Mouse (Mus musculus): ENCODE results near the gene Lep. TPM values are rescaled to one million over a fixed set of nuclear protein-coding genes. Genes with fewer than 3 reads are reported as not detected.

The Lep gene
- polyA plus RNA-seq, 1 experiment from 2014 or later = not detected

GRCm38 (mm10) chr6:29023206-29023967 lies 36.6 kb upstream of the Lep start:
- no peak overlapping the region for H3K4me3 ChIP-seq (ENCODE audit: low read depth, low read length)
- H3K9ac ChIP-seq (ENCODE audit: low read length) = no peak overlapping the region
- WGBS = 33% methylated on average over 18 of the region's 18 CpGs
- DNase-seq (ENCODE audit: low spot score) (peak; percentile 79), ATAC-seq (replicated peaks; ENCODE audit: low FRiP score, low TSS enrichment, low read depth) (0 out of 2 replicates have a peak, but pooled peaks have one; percentile 29)
- no peak overlapping the region for H3K27ac ChIP-seq (ENCODE audit: low read depth)
- no peak overlapping the region for H3K4me2 ChIP-seq (ENCODE audit: low read length)
- H3K27me3 ChIP-seq (replicated peaks; ENCODE audit: control insufficient read depth, insufficient read depth, low read length) = peaks cover 18% of the 10 kb centered on the region; the same call in 1 of the 2 replicates
- H3K4me1 ChIP-seq (replicated peaks; ENCODE audit: control insufficient read depth, insufficient read depth, low read length) = no peaks in the 10 kb centered on the region
- H3K9me3 ChIP-seq (ENCODE audit: control insufficient read depth, low read length) = no peaks in the 10 kb centered on the region
- H3K36me3 ChIP-seq (ENCODE audit: control insufficient read depth, insufficient read depth, low read length) = no peaks in the 10 kb centered on the region

GRCm38 (mm10) chr6:29024000-29024417 lies 36.0 kb upstream of the Lep start:
- no peaks in the 10 kb centered on the region for H3K36me3 ChIP-seq (ENCODE audit: control insufficient read depth, insufficient read depth, low read length)
- H3K4me1 ChIP-seq (replicated peaks; ENCODE audit: control insufficient read depth, insufficient read depth, low read length) = no peaks in the 10 kb centered on the region
- peaks cover 18% of the 10 kb centered on the region; the same call in 1 of the 2 replicates for H3K27me3 ChIP-seq (replicated peaks; ENCODE audit: control insufficient read depth, insufficient read depth, low read length)
- H3K4me2 ChIP-seq (ENCODE audit: low read length) = no peak overlapping the region
- H3K9me3 ChIP-seq (ENCODE audit: control insufficient read depth, low read length) = no peaks in the 10 kb centered on the region
- ATAC-seq (replicated peaks; ENCODE audit: low FRiP score, low TSS enrichment, low read depth) (peak; percentile 80), DNase-seq (ENCODE audit: low spot score) (peak; percentile 91)
- no peak overlapping the region for H3K4me3 ChIP-seq (ENCODE audit: low read depth, low read length)
- WGBS = 9% methylated on average over 16 of the region's 16 CpGs
- no peak overlapping the region for H3K27ac ChIP-seq (ENCODE audit: low read depth)
- no peak overlapping the region for H3K9ac ChIP-seq (ENCODE audit: low read length)

GRCm38 (mm10) chr6:29025796-29026482 lies 34.1 kb upstream of the Lep start:
- DNase-seq (ENCODE audit: low spot score) (no peak), ATAC-seq (replicated peaks; ENCODE audit: low FRiP score, low TSS enrichment, low read depth) (no peak)
- Histone ChIP-seq H3K36me3 (ENCODE audit: control insufficient read depth, insufficient read depth, low read length) (no peaks in the 10 kb centered on the region), H3K27me3 (replicated peaks; ENCODE audit: control insufficient read depth, insufficient read depth, low read length) (peaks cover 18% of the 10 kb centered on the region; the same call in 1 of the 2 replicates), H3K9me3 (ENCODE audit: control insufficient read depth, low read length) (no peaks in the 10 kb centered on the region), H3K27ac (ENCODE audit: low read depth) (no peak overlapping the region), H3K4me2 (ENCODE audit: low read length) (no peak overlapping the region), H3K4me1 (replicated peaks; ENCODE audit: control insufficient read depth, insufficient read depth, low read length) (no peaks in the 10 kb centered on the region), H3K4me3 (ENCODE audit: low read depth, low read length) (no peak overlapping the region), H3K9ac (ENCODE audit: low read length) (no peak overlapping the region)
- WGBS = 41% methylated on average over 12 of the region's 12 CpGs

- no peak for DNase-seq (ENCODE audit: low spot score)
- Histone ChIP-seq H3K27ac (ENCODE audit: low read depth) (no peak overlapping the region), H3K9ac (ENCODE audit: low read length) (no peak overlapping the region), H3K9me3 (ENCODE audit: control insufficient read depth, low read length) (no peaks in the 10 kb centered on the region), H3K4me2 (ENCODE audit: low read length) (no peak overlapping the region), H3K4me1 (replicated peaks; ENCODE audit: control insufficient read depth, insufficient read depth, low read length) (no peaks in the 10 kb centered on the region), H3K4me3 (ENCODE audit: low read depth, low read length) (no peak overlapping the region), H3K36me3 (ENCODE audit: control insufficient read depth, insufficient read depth, low read length) (no peaks in the 10 kb centered on the region), H3K27me3 (replicated peaks; ENCODE audit: control insufficient read depth, insufficient read depth, low read length) (peaks cover 18% of the 10 kb centered on the region; the same call in 1 of the 2 replicates)
- 57% methylated on average over 6 of the region's 6 CpGs for WGBS
- ATAC-seq (replicated peaks; ENCODE audit: low FRiP score, low TSS enrichment, low read depth) = no peak
These were observed 33.3 kb upstream of the Lep start for GRCm38 (mm10) chr6:29026766-29027165.

- Histone ChIP-seq H3K4me3 (ENCODE audit: low read depth, low read length) (no peak overlapping the region), H3K9me3 (ENCODE audit: control insufficient read depth, low read length) (no peaks in the 10 kb centered on the region), H3K4me1 (replicated peaks; ENCODE audit: control insufficient read depth, insufficient read depth, low read length) (no peaks in the 10 kb centered on the region), H3K27me3 (replicated peaks; ENCODE audit: control insufficient read depth, insufficient read depth, low read length) (peaks cover 14% of the 10 kb centered on the region; the same call in 1 of the 2 replicates), H3K9ac (ENCODE audit: low read length) (no peak overlapping the region), H3K4me2 (ENCODE audit: low read length) (no peak overlapping the region), H3K36me3 (ENCODE audit: control insufficient read depth, insufficient read depth, low read length) (no peaks in the 10 kb centered on the region), H3K27ac (ENCODE audit: low read depth) (no peak overlapping the region)
- ATAC-seq (replicated peaks; ENCODE audit: low FRiP score, low TSS enrichment, low read depth) (no peak), DNase-seq (ENCODE audit: low spot score) (no peak)
- 73% methylated on average over 5 of the region's 5 CpGs for WGBS
These were observed 31.9 kb upstream of the Lep start for GRCm38 (mm10) chr6:29028129-29028528.

GRCm38 (mm10) chr6:29029521-29029920 lies 30.5 kb upstream of the Lep start:
- Histone ChIP-seq H3K36me3 (ENCODE audit: control insufficient read depth, insufficient read depth, low read length) (no peaks in the 10 kb centered on the region), H3K9me3 (ENCODE audit: control insufficient read depth, low read length) (no peaks in the 10 kb centered on the region), H3K27me3 (replicated peaks; ENCODE audit: control insufficient read depth, insufficient read depth, low read length) (peaks cover 14% of the 10 kb centered on the region; the same call in 1 of the 2 replicates), H3K4me2 (ENCODE audit: low read length) (no peak overlapping the region), H3K9ac (ENCODE audit: low read length) (no peak overlapping the region), H3K27ac (ENCODE audit: low read depth) (no peak overlapping the region), H3K4me1 (replicated peaks; ENCODE audit: control insufficient read depth, insufficient read depth, low read length) (no peaks in the 10 kb centered on the region), H3K4me3 (ENCODE audit: low read depth, low read length) (no peak overlapping the region)
- ATAC-seq (replicated peaks; ENCODE audit: low FRiP score, low TSS enrichment, low read depth) (no peak), DNase-seq (ENCODE audit: low spot score) (no peak)
- WGBS = 68% methylated on average over 6 of the region's 6 CpGs

- H3K4me2 ChIP-seq (ENCODE audit: low read length) = no peak overlapping the region
- H3K27ac ChIP-seq (ENCODE audit: low read depth) = no peak overlapping the region
- H3K4me1 ChIP-seq (replicated peaks; ENCODE audit: control insufficient read depth, insufficient read depth, low read length) = no peaks in the 10 kb centered on the region
- 67% methylated on average over 6 of the region's 6 CpGs for WGBS
- H3K27me3 ChIP-seq (replicated peaks; ENCODE audit: control insufficient read depth, insufficient read depth, low read length) = peaks cover 5% of the 10 kb centered on the region; the same call in 1 of the 2 replicates
- no peak overlapping the region for H3K4me3 ChIP-seq (ENCODE audit: low read depth, low read length)
- no peak for ATAC-seq (replicated peaks; ENCODE audit: low FRiP score, low TSS enrichment, low read depth)
- DNase-seq (ENCODE audit: low spot score) = no peak
- no peaks in the 10 kb centered on the region for H3K9me3 ChIP-seq (ENCODE audit: control insufficient read depth, low read length)
- H3K36me3 ChIP-seq (ENCODE audit: control insufficient read depth, insufficient read depth, low read length) = no peaks in the 10 kb centered on the region
- H3K9ac ChIP-seq (ENCODE audit: low read length) = no peak overlapping the region
These were observed 28.8 kb upstream of the Lep start for GRCm38 (mm10) chr6:29031216-29031615.

- H3K4me1 ChIP-seq (replicated peaks; ENCODE audit: control insufficient read depth, insufficient read depth, low read length) = no peaks in the 10 kb centered on the region
- WGBS = 86% methylated on average over 13 of the region's 13 CpGs
- ATAC-seq (replicated peaks; ENCODE audit: low FRiP score, low TSS enrichment, low read depth) (no peak), DNase-seq (ENCODE audit: low spot score) (no peak)
- H3K4me3 ChIP-seq (ENCODE audit: low read depth, low read length) = no peak overlapping the region
- H3K9me3 ChIP-seq (ENCODE audit: control insufficient read depth, low read length) = no peaks in the 10 kb centered on the region
- H3K36me3 ChIP-seq (ENCODE audit: control insufficient read depth, insufficient read depth, low read length) = no peaks in the 10 kb centered on the region
- no peak overlapping the region for H3K9ac ChIP-seq (ENCODE audit: low read length)
- H3K4me2 ChIP-seq (ENCODE audit: low read length) = no peak overlapping the region
- H3K27ac ChIP-seq (ENCODE audit: low read depth) = no peak overlapping the region
- peaks cover 2% of the 10 kb centered on the region; the same call in 1 of the 2 replicates for H3K27me3 ChIP-seq (replicated peaks; ENCODE audit: control insufficient read depth, insufficient read depth, low read length)
These were observed 28.2 kb upstream of the Lep start for GRCm38 (mm10) chr6:29031704-29032310.
